Mouse (Mus musculus) erythroblast, embryonic 14.5 days (primary cell): Measurements from ENCODE around the gene Wapl.
A peak's percentile ranks its signal among the peaks of the same experiment; 100 is the strongest.

ENCODE experiments used
- GATA1 ChIP-seq: IDR thresholded peaks from 2 replicates; pipeline ENCODE4 v1.6.1; 2012; ENCODE audit warnings: low read length, inconsistent platforms, mixed read lengths
- TAL1 ChIP-seq: IDR thresholded peaks from 3 replicates; pipeline ENCODE4 v1.6.1; 2012; ENCODE audit warnings: low read length, inconsistent platforms, mixed read lengths

DNA sequence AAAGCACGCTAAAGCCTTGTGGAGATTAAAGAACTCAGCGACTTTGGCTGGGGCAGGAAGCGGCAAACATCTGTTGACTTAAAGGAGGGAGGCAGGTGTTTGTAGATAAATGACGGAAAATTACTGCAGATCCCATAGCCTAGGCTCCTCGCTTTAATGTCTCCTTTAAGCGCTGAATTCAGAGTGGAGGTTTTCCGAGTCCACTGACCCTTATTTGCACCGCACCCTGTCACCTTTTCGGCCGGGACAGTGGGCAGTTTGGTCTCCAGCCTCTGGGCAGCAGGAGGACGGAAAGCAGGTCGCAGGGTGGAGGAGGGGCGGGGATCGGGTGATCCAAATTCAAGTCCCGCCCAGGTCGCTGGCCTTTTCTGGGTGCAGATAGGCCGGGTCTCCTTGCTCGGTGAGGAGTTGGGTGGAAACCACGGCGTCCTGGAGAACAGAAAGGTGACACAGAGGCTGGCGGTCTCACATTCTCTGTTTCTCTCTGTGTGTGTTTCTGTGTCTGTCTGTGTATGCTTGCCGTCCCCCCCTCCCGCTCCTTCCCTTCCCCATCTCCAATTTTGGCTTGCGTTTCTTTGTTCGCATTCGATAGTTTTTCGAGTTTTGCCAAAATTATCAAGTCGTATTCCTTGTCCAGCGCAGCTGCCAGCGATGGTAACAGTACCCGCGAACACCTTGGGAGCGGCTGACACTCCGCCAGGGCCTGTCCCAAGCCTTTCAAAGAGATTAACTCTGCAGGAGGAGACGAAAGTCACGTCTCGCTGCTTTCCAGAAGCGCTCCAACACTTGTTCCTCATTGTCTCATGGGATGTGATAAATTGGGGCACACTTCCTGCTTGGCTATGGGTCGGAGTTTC lies 11.9 kb upstream of the Wapl start:
- TF ChIP-seq GATA1 (no peak), TAL1 (peak; percentile 46; the same call in 2 of the 3 replicates)
